Mouse (Mus musculus) B cell, adult (primary cell): Measurements from ENCODE around the gene 6330409D20Rik. TPM values are rescaled to one million over a fixed set of nuclear protein-coding genes. Genes with fewer than 3 reads are reported as not detected.

Experiments
- total RNA-seq: library from RNA; stranded (reverse); gene quantifications from 4 replicates; pipeline ENCODE4 v1.2.4, GENCODE M21; 2023; ENCODE audit not compliant: inconsistent age

Gene 6330409D20Rik
- total RNA-seq: not detected in 4 replicates

GRCm38 (mm10) chr2:32740916-32741272 lies at the start of gene 6330409D20Rik:
TSS of gene 6330409D20Rik (minus strand) at chr2:32741016.

GRCm38 (mm10) chr2:32784048-32784681 lies 43.3 kb upstream of the 6330409D20Rik start, which contains the start of gene Cfap157:
TSS of gene Cfap157 (minus strand) at chr2:32784428.

GRCm38 (mm10) chr2:32775359-32776074 lies 34.7 kb upstream of the 6330409D20Rik start, which contains the start of the genes Ttc16 and Ptrh1:
TSS of gene Ttc16 (minus strand) at chr2:32775633.
TSS of gene Ptrh1 (plus strand) at chr2:32775786.

GRCm38 (mm10) chr2:32757056-32757845 lies 16.4 kb upstream of the 6330409D20Rik start, which contains the start of gene Tor2a:
TSS of gene Tor2a (plus strand) at chr2:32757234.

GRCm38 (mm10) chr2:32720681-32721229 lies 20.1 kb downstream of the 6330409D20Rik start, which contains the start of gene Sh2d3c:
TSS of gene Sh2d3c (plus strand) at chr2:32721055.

GRCm38 (mm10) chr2:32712934-32713817 lies 27.6 kb downstream of the 6330409D20Rik start, which contains the start of gene Cdk9:
TSS of gene Cdk9 (minus strand) at chr2:32713076.

GRCm38 (mm10) chr2:32704021-32704421 lies 36.8 kb downstream of the 6330409D20Rik start, which contains the start of gene Fpgs:
TSS of gene Fpgs (minus strand) at chr2:32704145.

Other genes starting within 250 kb of the 6330409D20Rik start
- gene Fam102a, start 205.7 kb downstream of the 6330409D20Rik start, total RNA-seq: 61.5 to 65.8 TPM (median 63.9 TPM) in 4 replicates
- gene Dpm2, start 170.2 kb downstream of the 6330409D20Rik start, total RNA-seq: 66.0 to 73.0 TPM (median 69.5 TPM) in 4 replicates
- 0.64 to 0.84 TPM (median 0.79 TPM) in 4 replicates for gene Pip5kl1, start 166.2 kb downstream of the 6330409D20Rik start, total RNA-seq
- not detected in 4 replicates for gene 9430097D07Rik, start 165.3 kb downstream of the 6330409D20Rik start, total RNA-seq
- 60.4 to 66.2 TPM (median 64.5 TPM) in 4 replicates for gene St6galnac4, start 153.9 kb downstream of the 6330409D20Rik start, total RNA-seq
- gene St6galnac6, start 141.3 kb downstream of the 6330409D20Rik start, total RNA-seq: 7.2 to 13.8 TPM (median 9.2 TPM) in 4 replicates
- 0.26 to 1.2 TPM (median 0.62 TPM) in 4 replicates for gene Ak1, start 119.3 kb downstream of the 6330409D20Rik start, total RNA-seq
- 0.45 to 0.99 TPM (median 0.67 TPM) in 4 replicates for gene Eng, start 94.4 kb downstream of the 6330409D20Rik start, total RNA-seq
- 26.9 to 36.5 TPM (median 31.6 TPM) in 4 replicates for gene Fpgs, start 36.9 kb downstream of the 6330409D20Rik start, total RNA-seq
- 135 to 164 TPM (median 162 TPM) in 4 replicates for gene Cdk9, start 27.9 kb downstream of the 6330409D20Rik start, total RNA-seq
- 89.6 to 94.2 TPM (median 93.4 TPM) in 4 replicates for gene Sh2d3c, start 20.0 kb downstream of the 6330409D20Rik start, total RNA-seq
- 31.3 to 39.1 TPM (median 34.5 TPM) in 4 replicates for gene Tor2a, start 16.2 kb upstream of the 6330409D20Rik start, total RNA-seq
- gene Ttc16, start 34.6 kb upstream of the 6330409D20Rik start, total RNA-seq: 0.24 to 0.61 TPM in 2 of 4 replicates, not detected in the others
- gene Ptrh1, start 34.8 kb upstream of the 6330409D20Rik start, total RNA-seq: 2.5 to 7.2 TPM (median 3.3 TPM) in 4 replicates
- gene Cfap157, start 43.4 kb upstream of the 6330409D20Rik start, total RNA-seq: 0.32 TPM in 1 of 4 replicates, not detected in the others
- 3.9 to 5.8 TPM (median 5.1 TPM) in 4 replicates for gene Stxbp1, start 106.2 kb upstream of the 6330409D20Rik start, total RNA-seq
- gene Fam129b, start 135.1 kb upstream of the 6330409D20Rik start, total RNA-seq: 1.4 to 2.3 TPM (median 1.9 TPM) in 4 replicates
- 883 to 1,046 TPM (median 954 TPM) in 4 replicates for gene Rpl12, start 220.5 kb upstream of the 6330409D20Rik start, total RNA-seq
- gene Lrsam1, start 220.6 kb upstream of the 6330409D20Rik start, total RNA-seq: 13.4 to 23.0 TPM (median 18.7 TPM) in 4 replicates
- gene Slc2a8, start 241.1 kb upstream of the 6330409D20Rik start, total RNA-seq: 5.7 to 12.4 TPM (median 6.3 TPM) in 4 replicates